8 mouse cellular contexts compared by ENCODE assay signal in the genomic region with DNA sequence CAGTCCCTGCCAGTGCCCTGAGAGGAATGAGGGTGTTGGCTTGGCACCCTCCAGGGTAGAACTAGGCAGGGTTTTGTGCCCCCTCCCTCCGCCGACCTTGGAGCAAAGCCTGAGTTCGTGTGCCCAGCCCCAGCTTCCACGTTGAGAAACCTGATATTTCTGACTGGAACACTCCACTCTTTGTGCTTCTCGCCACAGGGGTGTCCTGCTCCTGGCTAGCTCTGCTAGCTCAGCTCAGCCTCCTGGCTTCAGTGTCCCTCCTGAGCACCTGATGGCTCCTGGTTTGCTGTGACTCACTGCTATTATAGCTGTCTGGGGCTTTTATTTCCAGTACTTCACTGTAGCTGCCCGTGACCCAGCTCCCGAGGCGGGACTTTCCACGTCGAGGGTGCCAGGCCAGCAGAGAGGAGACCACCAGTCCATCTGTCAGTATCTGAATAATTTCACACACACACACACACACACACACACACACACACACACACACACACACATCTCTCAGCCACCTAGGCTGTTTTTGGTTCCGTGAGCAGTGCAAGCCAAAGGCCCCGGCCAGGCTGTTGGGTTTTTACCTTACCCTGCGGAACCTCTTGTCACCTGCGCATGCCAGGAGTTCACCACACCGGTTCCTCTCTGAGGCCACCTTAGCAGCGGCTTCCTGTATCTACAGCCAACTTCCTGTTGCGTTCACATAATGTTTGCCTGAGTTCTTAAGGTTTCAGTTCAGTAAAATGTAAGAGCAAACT.
A peak's percentile ranks its signal among the peaks of the same experiment; 100 is the strongest.
DNase-seq lines count a peak whose midpoint lies in the region; ATAC-seq lines count a peak whose summit lies in the region.

No protein-coding gene starts in this region.

- no peaks in the 10 kb centered on the region for H3K36me3 ChIP-seq in heart, embryonic 13.5 days
- H3K36me3 ChIP-seq in heart, embryonic 12.5 days: no peaks in the 10 kb centered on the region
- H3K36me3 ChIP-seq in embryonic facial prominence, embryonic 15.5 days: no peaks in the 10 kb centered on the region
- H3K36me3 ChIP-seq in hindbrain, embryonic 15.5 days: no peaks in the 10 kb centered on the region

- no peak for ATAC-seq in heart, embryonic 13.5 days (ENCODE audit: extremely low read depth, insufficient number of reproducible peaks, low FRiP score, low TSS enrichment)
- ATAC-seq in heart, embryonic 12.5 days (ENCODE audit: insufficient number of reproducible peaks, low FRiP score): no peak
- ATAC-seq in embryonic facial prominence, embryonic 15.5 days (ENCODE audit: insufficient number of reproducible peaks, low FRiP score, low TSS enrichment, low read depth): peak; percentile 83
- ATAC-seq in hindbrain, embryonic 15.5 days (ENCODE audit: low FRiP score, low read depth): peak; percentile 66; the same call in 1 of the 2 replicates

- no peaks in the 10 kb centered on the region for H3K27me3 ChIP-seq in heart, embryonic 13.5 days (replicated peaks)
- H3K27me3 ChIP-seq in heart, embryonic 12.5 days (replicated peaks): no peaks in the 10 kb centered on the region
- H3K27me3 ChIP-seq in embryonic facial prominence, embryonic 15.5 days: no peaks in the 10 kb centered on the region
- no peaks in the 10 kb centered on the region for H3K27me3 ChIP-seq in hindbrain, embryonic 15.5 days

- H3K27ac ChIP-seq in heart, embryonic 13.5 days (replicated peaks): no peak overlapping the region
- H3K27ac ChIP-seq in heart, embryonic 12.5 days (ENCODE audit: poor library complexity, severe bottlenecking): no peak overlapping the region
- H3K27ac ChIP-seq in embryonic facial prominence, embryonic 15.5 days (replicated peaks): peak overlapping the region; percentile 86
- H3K27ac ChIP-seq in hindbrain, embryonic 15.5 days (replicated peaks): peak overlapping the region; percentile 18; the same call in 1 of the 2 replicates

- H3K4me1 ChIP-seq in heart, embryonic 13.5 days: peaks cover 46% of the 10 kb centered on the region
- peaks cover 22% of the 10 kb centered on the region for H3K4me1 ChIP-seq in heart, embryonic 12.5 days (replicated peaks)
- H3K4me1 ChIP-seq in embryonic facial prominence, embryonic 15.5 days: peaks cover 47% of the 10 kb centered on the region
- H3K4me1 ChIP-seq in hindbrain, embryonic 15.5 days (replicated peaks): peaks cover 28% of the 10 kb centered on the region

- no peaks in the 10 kb centered on the region; the same call in 1 of the 2 replicates for H3K9me3 ChIP-seq in heart, embryonic 13.5 days
- H3K9me3 ChIP-seq in heart, embryonic 12.5 days (replicated peaks): no peaks in the 10 kb centered on the region
- no peaks in the 10 kb centered on the region for H3K9me3 ChIP-seq in embryonic facial prominence, embryonic 15.5 days (replicated peaks)
- no peaks in the 10 kb centered on the region for H3K9me3 ChIP-seq in hindbrain, embryonic 15.5 days

- no peak overlapping the region for H3K4me3 ChIP-seq in heart, embryonic 13.5 days
- H3K4me3 ChIP-seq in heart, embryonic 12.5 days: no peak overlapping the region
- H3K4me3 ChIP-seq in embryonic facial prominence, embryonic 15.5 days (replicated peaks): no peak overlapping the region
- no peak overlapping the region for H3K4me3 ChIP-seq in hindbrain, embryonic 15.5 days

- no peak overlapping the region for H3K4me2 ChIP-seq in heart, embryonic 13.5 days
- no peak overlapping the region for H3K4me2 ChIP-seq in heart, embryonic 12.5 days
- peak overlapping the region; percentile 17 for H3K4me2 ChIP-seq in embryonic facial prominence, embryonic 15.5 days (replicated peaks)
- no peak overlapping the region for H3K4me2 ChIP-seq in hindbrain, embryonic 15.5 days

- 66% methylated on average over 17 of the region's 17 CpGs for WGBS in heart, embryonic 13.5 days
- 64% methylated on average over 17 of the region's 17 CpGs for WGBS in heart, embryonic 12.5 days
- 48% methylated on average over 17 of the region's 17 CpGs for WGBS in embryonic facial prominence, embryonic 15.5 days
- WGBS in hindbrain, embryonic 15.5 days: 65% methylated on average over 17 of the region's 17 CpGs

- H3K9ac ChIP-seq in heart, embryonic 13.5 days: peak overlapping the region; percentile 47; the same call in 1 of the 2 replicates
- H3K9ac ChIP-seq in heart, embryonic 12.5 days: no peak overlapping the region
- H3K9ac ChIP-seq in embryonic facial prominence, embryonic 15.5 days: no peak overlapping the region
- no peak overlapping the region for H3K9ac ChIP-seq in hindbrain, embryonic 15.5 days

- peak; percentile 38 for DNase-seq in R1 (ENCODE audit: low read depth, low spot score)
- DNase-seq in mesoderm, embryonic 11.5 days (ENCODE audit: low read depth, low spot score): peak; percentile 48
- peak; percentile 75 for DNase-seq in thymus, postnatal 4 days
- no peak for DNase-seq in kidney, postnatal 25 days

Comparison
In these comparisons a context has a peak if more than half of its experiments do, and no peak if none do; other contexts are left out.
1. ATAC-seq: peak in embryonic facial prominence, embryonic 15.5 days (single experiment) and hindbrain, embryonic 15.5 days (single experiment); none in heart, embryonic 13.5 days (single experiment) and heart, embryonic 12.5 days (single experiment).
2. H3K27ac ChIP-seq: peak in embryonic facial prominence, embryonic 15.5 days (single experiment) and hindbrain, embryonic 15.5 days (single experiment); none in heart, embryonic 13.5 days (single experiment) and heart, embryonic 12.5 days (single experiment).
3. DNase-seq: peak in R1 (single experiment), mesoderm, embryonic 11.5 days (single experiment) and thymus, postnatal 4 days (single experiment); none in kidney, postnatal 25 days (0 of 2).